Mouse (Mus musculus) embryonic facial prominence, embryonic 14.5 days (tissue): ENCODE measurements around the gene Gaa. TPM values are rescaled to one million over a fixed set of nuclear protein-coding genes. Genes with fewer than 3 reads are reported as not detected.
"Not testable (repeated sequence)": the region's sequence is repeated elsewhere in the genome, so short reads cannot be mapped to it uniquely, and the experiment has no call there.

ENCODE experiments used
- ATAC-seq: fragments of 200-750 bp; cut with Nextera tagmentation; 2 replicates; pipeline ENCODE4 v1.8.0; 2017; ENCODE audit warnings: low read depth, moderate number of reproducible peaks, moderate TSS enrichment
- DNase-seq: peaks from one replicate; pipeline ENCODE4 v3.0.0-alpha.2; 2015; ENCODE audit warnings: low spot score
- H3K27ac ChIP-seq: fragments of 300-500 bp; sonication (generic); replicated peaks from 2 replicates; pipeline ENCODE4 v1.5.1; 2014; ENCODE audit warnings: low read depth, mild to moderate bottlenecking, low read length, moderate library complexity
- H3K27me3 ChIP-seq: fragments of 300-500 bp; sonication (generic); replicated peaks from 2 replicates; pipeline ENCODE4 v1.6.1; 2014; ENCODE audit warnings: low read length; ENCODE audit not compliant: control insufficient read depth, insufficient read depth
- H3K36me3 ChIP-seq: fragments of 300-500 bp; sonication (generic); 2 replicates; pipeline ENCODE4 v1.6.1; 2014; ENCODE audit warnings: low read length, mixed read lengths; ENCODE audit not compliant: control insufficient read depth, insufficient read depth
- H3K4me1 ChIP-seq: fragments of 300-500 bp; sonication (generic); 2 replicates; pipeline ENCODE4 v1.6.1; 2014; ENCODE audit warnings: antibody characterized with exemption, low read length; ENCODE audit not compliant: control insufficient read depth, insufficient read depth
- H3K4me2 ChIP-seq: fragments of 300-500 bp; sonication (generic); 2 replicates; pipeline ENCODE4 v1.6.1; 2014; ENCODE audit warnings: low read depth, mild to moderate bottlenecking, low read length, moderate library complexity, mixed read lengths
- H3K4me3 ChIP-seq: fragments of 300-500 bp; sonication (generic); 2 replicates; pipeline ENCODE4 v1.5.1; 2014; ENCODE audit warnings: low read depth, mild to moderate bottlenecking, low read length
- H3K9ac ChIP-seq: fragments of 300-500 bp; sonication (generic); 2 replicates; pipeline ENCODE4 v1.6.1; 2014; ENCODE audit warnings: low read depth, mild to moderate bottlenecking, low read length, moderate library complexity, mixed read lengths
- H3K9me3 ChIP-seq: fragments of 300-500 bp; sonication (generic); 2 replicates; pipeline ENCODE4 v1.6.1; 2016; ENCODE audit warnings: low read length; ENCODE audit not compliant: control insufficient read depth
- WGBS: fragments of 180-500 bp; shearing (Covaris S2); extraction: QIAGEN DNeasy Blood & Tissue Kit; methylation state at CpG from one replicate; pipeline ENCODE4 v1.1.7; 2014; 5-methylcytosine and 5-hydroxymethylcytosine counted together
- polyA plus RNA-seq: library from polyadenylated mRNA; unstranded; fragments of >200 nt; fragmentation: Nextera tagmentation; extraction: Ambion mirVana; gene quantifications from 2 replicates; pipeline ENCODE4 v1.2.1, GENCODE M21; 2014

The Gaa gene
- polyA plus RNA-seq, 1 experiment from 2014 or later = 82.0 TPM

DNA sequence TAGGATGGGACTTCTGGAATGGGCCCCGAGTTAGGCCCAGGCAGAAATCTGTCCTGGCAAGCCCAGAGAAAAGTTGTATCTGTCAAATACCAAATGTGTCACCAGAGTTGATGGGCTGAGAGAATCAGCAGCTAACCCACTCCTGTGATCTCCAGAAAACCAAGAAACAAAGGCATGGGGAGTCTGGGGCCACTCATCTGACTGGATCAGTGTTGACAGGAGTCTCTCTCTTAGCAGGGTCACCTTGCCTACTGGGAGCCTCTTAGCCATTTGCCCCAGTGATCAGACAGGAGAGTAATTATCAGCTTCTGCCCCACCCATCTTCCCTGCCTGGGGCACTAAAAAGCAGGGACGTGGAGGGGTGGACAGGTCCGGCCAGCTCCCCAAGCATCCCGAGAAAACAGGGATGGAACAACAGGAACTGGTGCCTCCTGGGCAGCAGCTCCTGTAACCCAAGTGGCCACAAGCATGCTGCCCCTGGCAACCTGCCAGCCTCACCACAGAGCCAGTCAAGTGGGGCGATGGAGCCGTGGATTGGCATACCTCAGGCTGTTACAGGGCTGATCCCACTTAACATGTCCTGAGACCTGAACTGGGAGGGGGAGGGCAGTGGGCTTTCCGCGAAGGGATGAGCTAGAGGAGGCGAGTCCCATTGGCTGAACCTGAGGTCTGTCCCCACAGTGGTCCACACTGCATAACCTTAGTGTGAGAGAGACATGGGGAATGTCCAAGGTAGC lies 18.3 kb downstream of the Gaa start:
- Histone ChIP-seq H3K27ac (no peak overlapping the region), H3K9ac (no peak overlapping the region), H3K4me1 (no peaks in the 10 kb centered on the region), H3K4me3 (no peak overlapping the region), H3K9me3 (no peaks in the 10 kb centered on the region), H3K27me3 (no peaks in the 10 kb centered on the region), H3K36me3 (peaks cover 91% of the 10 kb centered on the region), H3K4me2 (no peak overlapping the region)
- 52% methylated on average over 8 of the region's 9 CpGs for WGBS
- DNase-seq (peak; percentile 46), ATAC-seq (0 out of 2 replicates have a peak, but pooled peaks have one; percentile 1)

DNA sequence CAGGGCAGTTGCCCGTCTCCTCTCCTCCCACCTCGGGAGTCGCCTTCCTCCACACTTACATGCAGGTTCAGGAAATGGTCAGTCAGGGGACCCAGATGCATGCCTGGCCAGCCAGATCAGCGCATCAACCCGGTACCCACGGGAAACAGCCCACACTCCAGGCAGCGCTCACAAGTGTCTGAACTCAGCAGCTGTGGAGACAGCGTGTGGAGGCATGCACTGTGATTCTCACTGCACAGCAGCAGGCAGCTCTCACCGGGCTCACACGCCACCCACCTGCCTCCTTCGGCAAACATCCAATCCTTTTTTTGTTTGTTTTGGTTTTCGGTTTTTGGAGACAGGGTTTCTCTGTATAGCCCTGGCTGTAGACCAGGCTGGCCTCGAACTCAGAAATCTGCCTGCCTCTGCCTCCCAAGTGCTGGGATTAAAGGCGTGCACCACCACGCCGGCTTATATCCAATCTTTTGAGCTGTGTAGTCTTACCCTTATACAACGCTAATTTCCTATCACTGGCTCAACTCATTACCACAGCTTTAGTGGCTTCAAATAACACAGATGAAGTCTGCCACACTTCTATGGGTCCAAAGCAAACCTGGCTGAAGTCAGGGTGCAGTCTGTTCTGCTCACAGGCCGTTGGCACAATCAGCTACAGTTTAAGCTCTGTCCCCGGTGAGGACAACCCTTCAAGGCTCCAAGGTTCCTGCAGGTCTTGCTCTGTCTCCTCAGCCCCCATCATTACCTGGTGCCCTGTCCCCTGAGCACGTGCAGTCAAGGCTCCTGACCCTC lies 19.7 kb downstream of the Gaa start:
- WGBS = 84% methylated on average over 20 of the region's 20 CpGs
- no peak for DNase-seq
- H3K9me3 ChIP-seq = no peaks in the 10 kb centered on the region
- no peaks in the 10 kb centered on the region for H3K27me3 ChIP-seq
- no peak overlapping the region for H3K4me3 ChIP-seq
- no peak overlapping the region for H3K9ac ChIP-seq
- H3K27ac ChIP-seq = no peak overlapping the region
- ATAC-seq = no peak
- H3K4me1 ChIP-seq = no peaks in the 10 kb centered on the region
- peaks cover 92% of the 10 kb centered on the region for H3K36me3 ChIP-seq
- no peak overlapping the region for H3K4me2 ChIP-seq

DNA sequence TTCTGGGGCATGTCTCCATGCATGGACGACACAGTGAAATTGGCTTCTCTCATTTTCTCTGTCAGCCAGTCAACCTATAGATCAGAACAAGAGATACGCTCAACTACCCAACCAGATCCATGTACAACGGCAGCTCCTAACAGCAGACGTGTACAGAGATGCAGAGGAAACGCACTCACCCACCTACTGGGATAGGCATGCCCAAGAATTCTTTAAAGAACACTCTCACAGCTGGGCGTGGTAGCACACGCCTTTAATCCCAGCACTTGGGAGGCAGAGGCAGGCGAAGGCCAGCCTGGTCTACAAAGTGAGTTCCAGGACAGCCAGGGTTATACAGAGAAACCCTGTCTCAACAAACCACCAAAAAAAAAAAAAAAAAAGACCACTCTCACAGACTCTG lies 25.2 kb downstream of the Gaa start:
- WGBS = 93% methylated on average over 8 of the region's 8 CpGs
- not testable (repeated sequence) for H3K27ac ChIP-seq, H3K4me3 ChIP-seq, DNase-seq, H3K9ac ChIP-seq, H3K27me3 ChIP-seq, H3K4me1 ChIP-seq, H3K9me3 ChIP-seq, H3K4me2 ChIP-seq, ATAC-seq
- H3K36me3 ChIP-seq = peaks cover 98% of the 10 kb centered on the region

DNA sequence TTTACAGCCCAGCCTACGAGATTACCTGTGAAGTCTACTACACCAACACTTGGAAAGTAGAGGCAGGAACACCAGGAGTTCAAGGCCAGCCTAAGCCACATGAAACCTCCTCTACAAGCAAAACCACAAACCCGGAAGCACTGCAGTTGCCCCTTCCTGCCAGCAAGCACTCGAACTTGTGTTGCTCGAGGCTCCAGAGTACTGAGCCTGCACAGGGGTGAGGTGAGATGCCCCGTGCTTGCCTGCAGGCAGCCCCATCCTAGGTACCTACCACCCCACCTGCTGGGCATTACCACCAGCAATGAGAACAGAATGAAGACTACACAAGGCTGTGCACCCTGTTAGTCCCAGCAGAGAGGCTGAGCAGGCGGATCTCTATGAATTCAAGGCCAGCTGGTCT lies 30.3 kb downstream of the Gaa start:
- peak overlapping the region; percentile 93; the same call in 1 of the 2 replicates for H3K4me3 ChIP-seq
- H3K4me2 ChIP-seq = peak overlapping the region; percentile 85
- DNase-seq (no peak), ATAC-seq (no peak)
- H3K27ac ChIP-seq = no peak overlapping the region
- WGBS = 79% methylated on average over 6 of the region's 6 CpGs
- no peaks in the 10 kb centered on the region for H3K27me3 ChIP-seq
- H3K4me1 ChIP-seq = peaks cover 9% of the 10 kb centered on the region
- H3K9me3 ChIP-seq = no peaks in the 10 kb centered on the region
- peaks cover 54% of the 10 kb centered on the region for H3K36me3 ChIP-seq
- peak overlapping the region; percentile 99; the same call in 1 of the 2 replicates for H3K9ac ChIP-seq

DNA sequence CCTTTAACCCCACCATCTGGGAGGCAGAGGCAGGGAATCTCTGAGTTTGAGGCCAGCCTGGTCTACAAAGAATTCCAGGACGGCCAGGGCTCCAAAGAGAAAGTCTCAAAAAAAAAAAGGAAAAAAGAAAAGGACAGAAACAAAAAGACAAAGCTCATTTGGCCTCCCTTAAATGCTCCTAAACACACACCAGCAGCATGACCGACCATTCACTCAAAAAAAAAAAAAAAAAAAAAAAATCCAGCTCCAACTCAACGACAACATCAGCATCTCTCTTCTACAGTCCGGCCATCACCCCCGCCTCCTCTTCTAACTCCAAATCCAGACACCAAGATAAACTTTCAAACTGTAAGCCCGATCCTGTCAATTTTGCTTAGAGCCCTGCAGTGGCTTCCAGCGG lies 31.2 kb downstream of the Gaa start:
- H3K9me3 ChIP-seq = no peaks in the 10 kb centered on the region
- peak overlapping the region; percentile 99 for H3K9ac ChIP-seq
- no peaks in the 10 kb centered on the region for H3K27me3 ChIP-seq
- peak overlapping the region; percentile 93 for H3K4me3 ChIP-seq
- H3K36me3 ChIP-seq = peaks cover 45% of the 10 kb centered on the region
- DNase-seq = no peak
- H3K4me2 ChIP-seq = peak overlapping the region; percentile 85
- H3K27ac ChIP-seq = peak overlapping the region; percentile 91; the same call in 1 of the 2 replicates
- ATAC-seq = no peak
- peaks cover 9% of the 10 kb centered on the region for H3K4me1 ChIP-seq
- 14% methylated on average over 7 of the region's 7 CpGs for WGBS

DNA sequence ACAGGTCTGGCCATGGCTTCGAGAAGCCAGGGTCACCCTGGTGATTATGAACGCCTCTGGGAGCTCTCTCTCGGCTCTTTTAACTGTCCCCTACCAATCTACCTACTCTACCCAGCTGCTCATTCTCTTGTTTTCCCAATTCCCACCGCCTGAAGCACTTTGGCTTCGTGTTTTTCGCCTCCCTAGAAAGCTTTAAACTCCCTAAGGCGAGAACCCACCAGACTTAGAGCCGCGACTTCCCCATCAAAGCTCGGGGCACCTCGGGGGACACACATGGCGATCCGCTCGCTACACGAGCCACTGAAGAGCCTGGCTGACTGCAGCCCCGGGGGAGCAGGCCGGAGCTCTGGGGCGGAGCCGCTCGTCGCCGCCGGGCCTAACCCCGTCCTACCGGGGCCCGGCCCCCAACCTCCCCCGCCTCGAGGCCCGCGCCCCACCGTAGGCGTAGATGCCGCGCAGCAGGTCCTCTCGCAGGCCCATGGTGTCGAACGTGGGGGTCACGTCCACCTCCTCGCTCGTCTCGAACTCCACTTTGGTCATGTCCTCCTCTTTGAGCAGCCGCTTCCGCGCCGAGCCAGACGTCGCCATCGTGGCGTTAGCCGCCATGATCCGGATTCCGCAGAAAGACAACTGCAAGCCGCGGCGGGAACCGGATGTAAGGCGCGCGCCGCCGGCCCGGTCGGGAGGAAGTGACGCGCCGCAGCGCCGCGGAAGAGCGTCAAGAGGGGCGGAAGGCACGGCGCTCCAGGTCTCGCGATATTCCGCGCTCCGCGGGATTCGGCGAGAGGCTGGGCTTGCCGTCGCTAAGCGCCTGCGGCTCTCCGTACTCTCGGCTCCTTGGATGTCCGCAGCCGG lies 31.9 kb downstream of the Gaa start, which contains the start of gene Eif4a3:
Gene Eif4a3 (minus strand): TSS at position 699 of the 855 bp plus-strand sequence.
- peaks cover 9% of the 10 kb centered on the region for H3K4me1 ChIP-seq
- H3K27ac ChIP-seq = peak within 1 kb of the TSS; percentile 91
- H3K4me3 ChIP-seq = peak within 1 kb of the TSS; percentile 93
- WGBS = under 1% methylated on average over 51 of the region's 89 CpGs
- H3K4me2 ChIP-seq = peak within 1 kb of the TSS; percentile 95
- DNase-seq = peak; percentile 98
- no peaks in the 10 kb centered on the region for H3K27me3 ChIP-seq
- ATAC-seq = peak; percentile 96
- peak within 1 kb of the TSS; percentile 99 for H3K9ac ChIP-seq
- H3K9me3 ChIP-seq = no peaks in the 10 kb centered on the region
- peaks cover 38% of the 10 kb centered on the region for H3K36me3 ChIP-seq

DNA sequence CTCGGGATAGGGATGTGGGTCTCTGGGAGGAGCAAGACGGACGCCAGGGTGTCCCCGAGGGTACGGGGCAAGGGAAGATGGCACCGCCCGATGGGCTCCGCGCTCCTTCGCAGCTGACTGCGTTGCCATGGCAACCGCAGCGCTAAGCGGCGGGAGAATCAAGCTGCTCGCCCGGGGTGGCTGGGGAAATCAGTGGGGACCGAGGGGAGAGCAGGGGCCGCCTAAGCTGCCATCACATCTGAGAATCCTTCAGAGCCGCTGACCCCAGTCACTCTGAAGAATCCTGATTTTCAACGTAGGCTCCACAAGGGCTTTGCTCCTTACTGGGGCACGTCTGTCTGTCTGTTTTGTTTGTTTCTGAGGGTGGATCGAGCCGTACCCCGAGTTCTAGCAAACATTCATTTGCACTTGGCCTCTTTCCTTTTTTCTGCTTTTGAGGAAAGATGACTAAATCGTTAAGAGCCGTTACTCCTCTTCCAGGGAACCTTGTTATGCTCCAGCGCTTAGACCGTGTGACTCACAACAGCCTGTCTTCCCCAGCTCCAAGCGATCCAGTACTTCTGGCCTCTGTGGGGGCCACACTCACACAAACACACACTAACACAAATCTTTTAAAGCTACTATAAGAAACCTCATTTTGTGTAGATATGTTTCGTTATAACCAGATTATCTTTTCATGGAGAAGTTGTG lies 32.7 kb downstream of the Gaa start:
- H3K27me3 ChIP-seq = no peaks in the 10 kb centered on the region
- ATAC-seq = peak; percentile 4
- peaks cover 31% of the 10 kb centered on the region for H3K36me3 ChIP-seq
- WGBS = 2% methylated on average over 21 of the region's 31 CpGs
- H3K9me3 ChIP-seq = no peaks in the 10 kb centered on the region
- DNase-seq = no peak
- H3K4me3 ChIP-seq = peak overlapping the region; percentile 93
- peak overlapping the region; percentile 99 for H3K9ac ChIP-seq
- H3K27ac ChIP-seq = peak overlapping the region; percentile 91
- H3K4me1 ChIP-seq = peaks cover 9% of the 10 kb centered on the region
- peak overlapping the region; percentile 95 for H3K4me2 ChIP-seq

DNA sequence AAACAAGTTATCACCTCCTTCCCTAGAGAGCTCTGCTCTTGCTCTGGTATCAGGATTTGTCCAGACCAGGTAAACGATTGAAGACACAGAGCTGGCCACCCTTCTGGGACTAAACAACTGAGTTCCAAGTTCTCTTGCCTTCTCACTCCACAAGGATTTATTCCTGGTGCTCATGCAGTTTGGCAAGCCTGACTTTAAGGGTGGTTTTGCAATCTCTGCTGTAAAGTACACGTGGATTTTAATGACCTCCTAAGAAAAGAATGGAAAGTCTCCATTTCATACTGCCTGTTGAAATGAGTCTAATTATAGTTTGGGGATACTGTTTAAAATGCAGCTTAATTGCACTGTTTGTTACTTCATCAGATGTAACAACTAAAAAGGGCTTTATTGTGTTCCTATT lies 33.3 kb downstream of the Gaa start:
- no peaks in the 10 kb centered on the region for H3K9me3 ChIP-seq
- peaks cover 9% of the 10 kb centered on the region for H3K4me1 ChIP-seq
- 28% methylated on average over 2 of the region's 2 CpGs for WGBS
- no peaks in the 10 kb centered on the region for H3K27me3 ChIP-seq
- H3K4me3 ChIP-seq = no peak overlapping the region; the same call in 1 of the 2 replicates
- H3K36me3 ChIP-seq = peaks cover 25% of the 10 kb centered on the region
- peak overlapping the region; percentile 95; the same call in 1 of the 2 replicates for H3K4me2 ChIP-seq
- H3K27ac ChIP-seq = no peak overlapping the region
- ATAC-seq = no peak
- no peak for DNase-seq
- peak overlapping the region; percentile 99 for H3K9ac ChIP-seq
